Mouse (Mus musculus) G1E (cell line): ENCODE results near the gene Btn1a1.

Source experiments
- CTCF ChIP-seq: IDR thresholded peaks from 2 replicates; pipeline ENCODE4 v1.5.1; 2012; ENCODE audit warnings: low read depth, low read length, inconsistent platforms, mixed read lengths
- GATA1 ChIP-seq: IDR thresholded peaks from 2 replicates; pipeline ENCODE4 v1.6.1; 2012; ENCODE audit warnings: borderline replicate concordance, low read length, inconsistent platforms, mixed read lengths
- GATA2 ChIP-seq: IDR thresholded peaks from 2 replicates; pipeline ENCODE4 v1.6.1; 2012; ENCODE audit warnings: low read depth, low read length, inconsistent platforms, borderline replicate concordance
- POLR2AphosphoS5 ChIP-seq: IDR thresholded peaks from 2 replicates; pipeline ENCODE4 v1.6.1; 2012; ENCODE audit warnings: low read depth, low read length, inconsistent platforms; ENCODE audit not compliant: insufficient replicate concordance
- TAL1 ChIP-seq: conservative IDR thresholded peaks from 2 replicates; pipeline ENCODE4 v1.6.1; 2012; ENCODE audit warnings: low read depth, low read length, inconsistent platforms, mixed read lengths

GRCm38 (mm10) chr13:23446498-23446952 lies 19.2 kb downstream of the Btn1a1 start:
- no peak for TF ChIP-seq CTCF
- no peak for TF ChIP-seq GATA1
- TF ChIP-seq GATA2 = no peak
- no peak for TF ChIP-seq POLR2AphosphoS5
- TF ChIP-seq TAL1 = no peak
